Mouse (Mus musculus) small intestine, adult 2 months (tissue): ENCODE measurements around the gene Nmrk1.

Source experiments
- CTCF ChIP-seq: fragments of 200-500 bp; IDR thresholded peaks from 2 replicates; pipeline ENCODE4 v1.5.1; 2012; ENCODE audit warnings: low read depth, mild to moderate bottlenecking, control low read depth, inconsistent platforms, low read length, moderate library complexity, mixed read lengths; ENCODE audit not compliant: insufficient replicate concordance, insufficient read length; ENCODE audit errors: extremely low read depth
- POLR2A ChIP-seq: fragments of 200-500 bp; IDR thresholded peaks from 2 replicates; pipeline ENCODE4 v1.6.1; 2012; ENCODE audit warnings: low read depth, mild to moderate bottlenecking, control low read depth, inconsistent platforms, low read length, moderate library complexity

GRCm38 (mm10) chr19:18660466-18660865, 28.7 kb downstream of the Nmrk1 start:
- TF ChIP-seq POLR2A = no peak
- TF ChIP-seq CTCF = no peak
